Mouse (Mus musculus) C2C12 (cell line): ENCODE measurements around the gene Pde4dip. TPM values are rescaled to one million over a fixed set of nuclear protein-coding genes. Genes with fewer than 3 reads are reported as not detected.

Source experiments
- H3K27me3 ChIP-seq: one replicate; pipeline ENCODE4 v1.6.1; 2011; ENCODE audit not compliant: control insufficient read depth, insufficient read depth, insufficient read length
- H3K36me3 ChIP-seq: one replicate; pipeline ENCODE4 v1.6.1; 2011; ENCODE audit not compliant: control insufficient read depth, insufficient read depth
- H3K4me3 ChIP-seq: one replicate; pipeline ENCODE4 v1.5.1; 2011; ENCODE audit warnings: mild to moderate bottlenecking, control low read depth; ENCODE audit not compliant: poor library complexity, insufficient read depth, severe bottlenecking
- H3K79me2 ChIP-seq: one replicate; pipeline ENCODE4 v1.6.1; 2011; ENCODE audit not compliant: control insufficient read depth, insufficient read depth
- H3K79me3 ChIP-seq: one replicate; pipeline ENCODE4 v1.6.1; 2011; ENCODE audit warnings: low read depth, control low read depth
- H3ac ChIP-seq: one replicate; pipeline ENCODE3; 2011; ENCODE audit warnings: low read depth; ENCODE audit not compliant: control insufficient read depth, insufficient read length
- CEBPB ChIP-seq: IDR thresholded peaks from one replicate; pipeline ENCODE4 v1.6.1; 2011; ENCODE audit warnings: low read depth, mild to moderate bottlenecking, control low read depth, moderate library complexity
- CTCF ChIP-seq: IDR thresholded peaks from one replicate; pipeline ENCODE4 v1.5.1; 2011; ENCODE audit not compliant: control insufficient read depth, insufficient read depth, insufficient read length
- FOSL1 ChIP-seq: IDR thresholded peaks from one replicate; pipeline ENCODE4 v1.8.0; 2011; ENCODE audit warnings: mild to moderate bottlenecking, low read length; ENCODE audit not compliant: poor library complexity, insufficient read depth, severe bottlenecking
- MAX ChIP-seq: IDR thresholded peaks from one replicate; pipeline ENCODE4 v1.6.1; 2011; ENCODE audit warnings: mild to moderate bottlenecking, control low read depth
- MYOD1 ChIP-seq: IDR thresholded peaks from one replicate; pipeline ENCODE4 v1.6.1; 2011; ENCODE audit warnings: low read depth; ENCODE audit not compliant: control insufficient read depth, insufficient read length
- MYOG ChIP-seq: IDR thresholded peaks from one replicate; pipeline ENCODE4 v1.6.1; 2011; ENCODE audit not compliant: control insufficient read depth, insufficient read length; ENCODE audit errors: extremely low read depth
- USF1 ChIP-seq: IDR thresholded peaks from one replicate; pipeline ENCODE4 v1.6.1; 2011; ENCODE audit warnings: low read depth, mild to moderate bottlenecking, control low read depth, moderate library complexity
- long read RNA-seq, 2 experiments: library from polyadenylated mRNA; unstranded; transcript quantifications; one replicate each; pipeline ENCODE4 v2.0.0; 2019 to 2020
- polyA plus RNA-seq: library from polyadenylated mRNA; unstranded; fragments of >200 nt; fragmentation: generic; extraction: Trizol; gene quantifications from one replicate; pipeline ENCODE4 v1.2.1, GENCODE M21; 2012; ENCODE audit warnings: missing spikeins

Pde4dip gene
- 26.4 TPM for polyA plus RNA-seq
- long read RNA-seq, experiment 1, partial matches to known transcripts = 5 of 7 reads
- long read RNA-seq, experiment 1, other reads (novel, unspliced or antisense) = 2 of 7 reads
- long read RNA-seq, experiment 2, full-length matches to known transcripts = 69 of 149 reads
- long read RNA-seq, experiment 2, partial matches to known transcripts = 56 of 149 reads
- long read RNA-seq, experiment 2, other reads (novel, unspliced or antisense) = 24 of 149 reads

DNA sequence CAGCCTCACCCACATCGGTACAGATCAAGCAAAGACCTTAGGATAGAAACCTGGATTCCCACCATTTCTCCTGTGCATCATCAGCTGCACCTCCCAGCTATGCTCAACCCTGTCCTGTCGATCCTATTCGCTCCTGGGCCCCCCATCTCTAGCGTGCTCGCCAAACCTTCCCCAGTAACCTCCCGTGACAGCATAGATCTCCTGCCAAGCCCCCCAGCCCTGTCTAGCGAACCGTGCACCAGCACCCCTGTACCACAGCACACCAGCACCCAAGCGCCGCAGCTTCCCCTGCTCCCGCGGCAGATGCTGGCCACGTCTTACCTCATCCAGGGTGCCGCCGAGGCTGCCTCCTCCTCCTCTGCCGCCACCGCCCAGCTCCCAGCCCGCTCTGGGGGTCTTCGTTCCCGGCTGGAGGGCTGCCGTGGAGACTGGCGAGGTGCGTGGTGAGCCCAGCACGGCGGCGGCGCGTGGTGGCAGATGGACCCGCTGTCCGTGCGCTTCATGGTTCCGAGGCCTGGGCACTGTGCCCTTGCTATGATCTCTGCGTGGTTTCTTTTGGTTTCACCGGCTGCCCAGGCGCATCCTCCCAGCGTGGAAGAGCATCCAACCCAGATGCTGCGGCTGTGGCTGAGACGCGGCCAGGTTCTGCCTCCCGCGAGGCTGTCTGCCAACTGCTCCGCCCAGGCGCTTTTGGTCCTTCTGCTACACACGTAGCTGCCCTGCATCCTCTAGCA is at the start of gene Pde4dip:
TSS of gene Pde4dip (minus strand) at position 540 of the 734 bp plus-strand sequence.
- TF ChIP-seq MAX = no peak
- no peak for TF ChIP-seq MYOG
- no peak for TF ChIP-seq CEBPB
- no peak for TF ChIP-seq FOSL1
- TF ChIP-seq CTCF = no peak
- TF ChIP-seq USF1 = no peak
- TF ChIP-seq MYOD1 = no peak
- Histone ChIP-seq H3K79me3 (no peaks in the 10 kb centered on the region), H3K27me3 (peaks cover 23% of the 10 kb centered on the region), H3ac (peak within 1 kb of the TSS; percentile 55), H3K36me3 (no peaks in the 10 kb centered on the region), H3K79me2 (no peaks in the 10 kb centered on the region), H3K4me3 (peak within 1 kb of the TSS; percentile 11)

DNA sequence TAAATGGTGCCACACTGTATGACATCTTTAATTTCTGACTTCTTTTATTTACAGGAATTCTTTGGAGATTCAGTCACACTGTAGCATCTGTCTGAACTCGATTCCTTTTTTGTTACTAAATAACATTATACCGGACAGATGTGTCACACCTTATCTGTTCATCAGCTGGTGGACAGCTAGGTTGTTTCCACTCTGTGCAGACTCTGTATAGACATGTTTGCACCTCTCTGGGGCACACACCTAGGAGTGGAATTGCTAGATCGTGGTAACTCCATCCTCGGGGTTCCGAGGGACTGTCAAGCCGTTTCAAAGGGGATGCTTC is 49.4 kb upstream of the Pde4dip start:
- H3K79me3 ChIP-seq = no peaks in the 10 kb centered on the region
- no peak overlapping the region for H3K4me3 ChIP-seq
- H3K36me3 ChIP-seq = no peaks in the 10 kb centered on the region
- TF ChIP-seq MAX = no peak
- TF ChIP-seq MYOD1 = no peak
- no peak for TF ChIP-seq USF1
- TF ChIP-seq MYOG = no peak
- no peaks in the 10 kb centered on the region for H3K79me2 ChIP-seq
- no peak overlapping the region for H3ac ChIP-seq
- no peaks in the 10 kb centered on the region for H3K27me3 ChIP-seq

DNA sequence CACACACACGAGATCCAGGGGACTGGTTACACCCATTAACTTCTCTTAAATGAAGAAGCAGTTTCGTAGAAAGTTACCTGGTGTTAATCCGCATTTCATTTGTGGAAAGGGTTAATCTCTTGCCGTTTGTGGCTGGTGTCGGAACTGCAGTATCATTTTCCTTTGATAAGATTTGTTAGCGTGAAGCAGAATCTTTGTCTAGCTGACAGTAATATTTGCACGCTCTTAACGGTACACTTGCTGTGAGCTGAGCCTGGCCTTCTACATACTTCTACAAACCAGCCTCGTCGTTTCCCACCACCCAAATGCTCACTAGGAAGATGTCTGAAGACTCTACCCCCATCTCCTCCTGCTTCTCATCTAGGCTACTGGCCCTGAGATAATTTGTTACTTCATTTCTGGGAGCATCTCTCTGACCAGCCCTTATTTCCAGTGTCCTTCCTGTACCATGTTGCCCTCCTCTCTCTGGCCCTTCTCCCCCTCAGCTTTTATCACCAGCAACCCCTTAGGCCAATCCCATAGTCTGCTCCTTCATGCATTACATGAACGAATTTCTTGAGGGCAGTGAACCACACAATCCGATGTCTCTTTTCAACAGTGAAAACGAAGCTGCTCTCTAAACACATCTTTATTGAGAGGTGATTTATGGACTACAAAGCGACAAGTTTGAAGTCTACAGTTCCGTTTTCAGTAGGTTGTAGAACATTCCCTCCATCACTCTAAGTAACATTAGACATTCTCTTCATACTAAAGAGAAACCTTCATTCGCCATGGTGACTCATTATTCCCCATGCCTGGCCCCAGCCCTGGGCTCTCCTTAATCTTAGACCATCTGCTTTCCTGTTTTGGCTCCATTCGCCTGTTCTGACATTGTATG is 48.8 kb upstream of the Pde4dip start:
- Histone ChIP-seq H3K36me3 (no peaks in the 10 kb centered on the region), H3K4me3 (no peak overlapping the region), H3K79me3 (no peaks in the 10 kb centered on the region), H3K79me2 (no peaks in the 10 kb centered on the region), H3ac (no peak overlapping the region), H3K27me3 (no peaks in the 10 kb centered on the region)
- no peak for TF ChIP-seq FOSL1
- no peak for TF ChIP-seq MAX

DNA sequence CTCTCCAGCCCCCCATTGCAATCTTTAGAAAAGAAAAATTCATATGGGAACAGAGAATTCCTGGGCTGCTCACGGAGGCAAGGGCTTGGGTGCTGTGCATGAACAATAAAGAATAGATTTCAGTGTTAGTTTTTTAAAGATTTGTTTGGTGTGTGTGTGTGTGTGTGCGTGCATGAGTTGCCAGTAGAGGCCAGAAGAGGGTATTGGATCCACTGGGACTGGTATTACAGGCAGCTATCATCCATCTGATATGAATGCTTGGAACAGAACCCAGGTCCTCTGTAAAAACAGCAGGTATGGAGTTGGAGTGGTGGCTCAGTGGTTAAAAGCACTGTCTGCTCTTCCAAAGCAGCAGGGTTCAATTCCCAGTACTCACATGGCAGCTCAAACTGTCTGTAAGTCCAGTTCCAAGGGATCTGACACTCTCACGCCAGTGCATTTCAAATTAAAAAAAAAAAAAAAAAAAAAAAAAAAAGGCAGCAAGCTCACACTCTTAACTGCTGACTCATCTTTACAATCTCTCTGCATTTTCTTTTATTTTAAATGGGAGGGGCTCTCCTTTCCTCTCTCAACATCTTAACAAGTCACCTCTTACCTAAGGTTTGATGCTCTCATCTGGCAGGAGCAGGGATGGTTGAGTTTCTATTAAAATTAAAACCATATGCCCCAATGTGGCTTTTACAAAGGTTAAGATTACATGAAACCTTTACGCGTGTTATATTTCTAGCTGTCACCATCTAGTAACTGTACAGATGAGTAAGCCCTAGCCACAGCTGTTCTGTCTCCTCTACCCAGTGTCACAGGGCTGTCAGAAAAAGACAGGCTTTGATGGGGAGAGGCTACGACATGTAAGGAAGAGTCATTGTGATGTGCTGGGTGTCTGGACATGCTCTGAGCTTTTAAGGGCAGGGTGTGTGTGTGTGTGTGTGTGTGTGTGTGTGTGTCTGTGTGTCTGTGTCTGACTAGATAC is 46.1 kb upstream of the Pde4dip start:
- H3K27me3 ChIP-seq = no peaks in the 10 kb centered on the region
- H3K79me2 ChIP-seq = no peaks in the 10 kb centered on the region
- no peak overlapping the region for H3K4me3 ChIP-seq
- TF ChIP-seq CEBPB = no peak
- no peak for TF ChIP-seq USF1
- peak; percentile 99 for TF ChIP-seq MYOD1
- TF ChIP-seq MAX = peak; percentile 20
- peak; percentile 61 for TF ChIP-seq FOSL1
- no peaks in the 10 kb centered on the region for H3K36me3 ChIP-seq
- H3K79me3 ChIP-seq = no peaks in the 10 kb centered on the region
- H3ac ChIP-seq = no peak overlapping the region

DNA sequence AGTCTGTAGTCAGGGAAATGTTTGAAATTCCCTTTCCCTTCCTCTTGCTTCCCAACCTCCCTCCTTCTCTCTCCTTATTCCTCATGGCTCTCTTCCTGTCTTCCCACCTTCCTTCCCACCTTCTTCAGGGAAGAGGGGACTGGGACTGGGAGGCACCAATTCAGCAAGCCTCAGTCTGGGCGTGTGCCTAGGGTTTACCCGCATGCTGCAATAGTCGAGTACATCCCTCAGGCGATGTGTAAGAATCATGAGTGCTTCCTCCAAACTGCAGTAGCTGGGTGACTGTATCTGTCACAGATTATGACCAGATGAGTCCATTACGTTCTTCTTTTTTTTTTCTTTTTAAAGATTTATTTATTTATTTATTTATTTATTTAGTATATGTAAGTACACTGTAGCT is 45.3 kb upstream of the Pde4dip start:
- H3K4me3 ChIP-seq = no peak overlapping the region
- H3ac ChIP-seq = no peak overlapping the region
- TF ChIP-seq USF1 (no peak), FOSL1 (no peak), CTCF (no peak), MYOG (no peak), CEBPB (no peak), MAX (no peak), MYOD1 (no peak)
- H3K36me3 ChIP-seq = no peaks in the 10 kb centered on the region
- H3K79me3 ChIP-seq = no peaks in the 10 kb centered on the region
- no peaks in the 10 kb centered on the region for H3K27me3 ChIP-seq
- no peaks in the 10 kb centered on the region for H3K79me2 ChIP-seq
